Mouse (Mus musculus) CH12.LX (cell line): ENCODE data around the gene Nek2. TPM values are rescaled to one million over a fixed set of nuclear protein-coding genes. Genes with fewer than 3 reads are reported as not detected.

Experiments used
- DNase-seq: peaks from one replicate; pipeline ENCODE4 v3.0.0-alpha.2; 2013; ENCODE audit errors: extremely low read depth
- H3K27ac ChIP-seq: 2 replicates; pipeline ENCODE4 v1.5.1; 2012; ENCODE audit warnings: low read depth, mild to moderate bottlenecking, control low read depth, moderate library complexity; ENCODE audit not compliant: insufficient read depth
- H3K27me3 ChIP-seq: replicated peaks from 2 replicates; pipeline ENCODE3; 2012; ENCODE audit warnings: inconsistent platforms
- H3K36me3 ChIP-seq, 2 experiments: replicated peaks in 1 of 2; 2 replicates each; pipeline versions ENCODE3 to v1.6.1; 2012; ENCODE audit warnings: inconsistent platforms in 1 of 2, low read length in 1 of 2, mild to moderate bottlenecking in 1 of 2, mixed read lengths in 1 of 2, moderate library complexity in 1 of 2; ENCODE audit not compliant: control insufficient read depth in 1 of 2, insufficient read depth in 1 of 2
- H3K4me1 ChIP-seq, 2 experiments: 2 replicates each; pipeline ENCODE4 v1.6.1; 2012; ENCODE audit warnings: inconsistent platforms in 1 of 2, moderate library complexity in 1 of 2; ENCODE audit not compliant: insufficient read depth in 2 of 2, control insufficient read depth in 1 of 2
- H3K4me2 ChIP-seq: 2 replicates; pipeline ENCODE4 v1.6.1; 2012; ENCODE audit warnings: low read depth, mild to moderate bottlenecking, control low read depth; ENCODE audit not compliant: poor library complexity, insufficient read depth, severe bottlenecking
- H3K4me3 ChIP-seq, 3 experiments: fragments of 150-350 bp in 1 of 3; sonication (generic) in 1 of 3; replicated peaks in 1 of 3; 2 replicates each; pipeline versions ENCODE3 to v1.5.1; 2011 to 2012; ENCODE audit warnings: low read depth in 2 of 3, low read length in 2 of 3, mild to moderate bottlenecking in 2 of 3, moderate library complexity in 2 of 3, control low read depth in 1 of 3, improper control_type of control experiment in 1 of 3, inconsistent platforms in 1 of 3, mixed read lengths in 1 of 3; ENCODE audit not compliant: poor library complexity in 1 of 3
- H3K79me2 ChIP-seq: replicated peaks from 2 replicates; pipeline ENCODE4 v1.6.1; 2012; ENCODE audit warnings: mild to moderate bottlenecking, moderate library complexity; ENCODE audit not compliant: control insufficient read depth, poor library complexity, insufficient read depth, severe bottlenecking; ENCODE audit errors: extremely low read depth
- H3K9ac ChIP-seq: 2 replicates; pipeline ENCODE4 v1.6.1; 2012; ENCODE audit warnings: low read depth, mild to moderate bottlenecking, control low read depth, moderate library complexity; ENCODE audit not compliant: insufficient read depth
- H3K9me3 ChIP-seq: replicated peaks from 2 replicates; pipeline ENCODE3; 2012; ENCODE audit warnings: low read length, inconsistent platforms, mixed read lengths
- BHLHE40 ChIP-seq: IDR thresholded peaks from 2 replicates; pipeline ENCODE4 v1.6.1; 2011; ENCODE audit warnings: mild to moderate bottlenecking, low read depth, low read length, improper control_type of control experiment
- ELF1 ChIP-seq: IDR thresholded peaks from 2 replicates; pipeline ENCODE4 v1.6.1; 2014; ENCODE audit warnings: low read depth, mild to moderate bottlenecking, inconsistent platforms, low read length, improper control_type of control experiment
- EP300 ChIP-seq: IDR thresholded peaks from 2 replicates; pipeline ENCODE4 v1.6.1; 2011; ENCODE audit warnings: low read length, improper control_type of control experiment
- ETS1 ChIP-seq: conservative IDR thresholded peaks from 2 replicates; pipeline ENCODE4 v1.6.1; 2012; ENCODE audit warnings: low read depth, mild to moderate bottlenecking, inconsistent platforms, low read length, improper control_type of control experiment, moderate library complexity
- IRF4 ChIP-seq: IDR thresholded peaks from 2 replicates; pipeline ENCODE4 v1.6.1; 2014; ENCODE audit warnings: low read depth, mild to moderate bottlenecking, inconsistent platforms, low read length, improper control_type of control experiment
- JUN ChIP-seq: IDR thresholded peaks from 2 replicates; pipeline ENCODE4 v1.6.1; 2011; ENCODE audit warnings: low read depth, mild to moderate bottlenecking, low read length, improper control_type of control experiment, moderate library complexity; ENCODE audit not compliant: insufficient read depth
- MAZ ChIP-seq: IDR thresholded peaks from 2 replicates; pipeline ENCODE4 v1.6.1; 2012; ENCODE audit warnings: low read depth, mild to moderate bottlenecking, inconsistent platforms, low read length, improper control_type of control experiment, moderate library complexity
- MEF2A ChIP-seq: IDR thresholded peaks from 2 replicates; pipeline ENCODE4 v1.6.1; 2014; ENCODE audit warnings: low read depth, mild to moderate bottlenecking, inconsistent platforms, low read length, improper control_type of control experiment, borderline replicate concordance
- MXI1 ChIP-seq: IDR thresholded peaks from 2 replicates; pipeline ENCODE4 v1.6.1; 2011; ENCODE audit warnings: mild to moderate bottlenecking, low read depth, low read length, improper control_type of control experiment
- MYC ChIP-seq: IDR thresholded peaks from 2 replicates; pipeline ENCODE4 v1.6.1; 2011; ENCODE audit warnings: low read depth, mild to moderate bottlenecking, improper control_type of control experiment, low read length
- NELFE ChIP-seq: IDR thresholded peaks from 2 replicates; pipeline ENCODE4 v1.6.1; 2011; ENCODE audit warnings: low read depth, low read length, improper control_type of control experiment
- NRF1 ChIP-seq: IDR thresholded peaks from 2 replicates; pipeline ENCODE4 v1.6.1; 2014; ENCODE audit warnings: low read depth, mild to moderate bottlenecking, inconsistent platforms, low read length, improper control_type of control experiment, moderate library complexity
- POLR2A ChIP-seq: IDR thresholded peaks from 2 replicates; pipeline ENCODE4 v1.6.1; 2011; ENCODE audit warnings: low read depth, mild to moderate bottlenecking, improper control_type of control experiment, low read length
- SIN3A ChIP-seq: IDR thresholded peaks from 2 replicates; pipeline ENCODE4 v1.6.1; 2012; ENCODE audit warnings: low read length, improper control_type of control experiment, inconsistent platforms
- USF2 ChIP-seq: conservative IDR thresholded peaks from 2 replicates; pipeline ENCODE4 v1.6.1; 2011; ENCODE audit warnings: low read depth, low read length, improper control_type of control experiment
- ZNF384 ChIP-seq: IDR thresholded peaks from 2 replicates; pipeline ENCODE4 v1.6.1; 2012; ENCODE audit warnings: low read depth, low read length, improper control_type of control experiment, inconsistent platforms
- dilution Hi-C: fragments of 300-500 bp; cut with MboI; formaldehyde crosslinking; loops from 2 replicates; pipeline ENCODE4 v1.14.3; 2020; ENCODE audit warnings: low sequenced_read_pairs; ENCODE audit not compliant: extremely low pct_unique_long_range_greater_than_20kb, extremely low pct_ligation_motif_present
- in situ Hi-C: fragments of 300-500 bp; cut with MboI; formaldehyde crosslinking; loops from 3 replicates; pipeline ENCODE4 v1.14.3; 2019; ENCODE audit warnings: low sequenced_read_pairs, low pct_ligation_motif_present, low pct_unique_long_range_greater_than_20kb, mixed read lengths
- polyA plus RNA-seq: library from polyadenylated mRNA; unstranded; fragments of >175 nt; gene quantifications from 2 replicates; pipeline ENCODE4 v1.2.1, GENCODE M21; 2012; ENCODE audit warnings: low read depth; ENCODE audit not compliant: insufficient read length
- total RNA-seq, 2 experiments: library from RNA; depleted of rRNA; stranded (reverse); fragments of 300-350 nt in 1 of 2; fragments of >200 nt in 1 of 2; gene quantifications; 2 replicates each; pipeline ENCODE4 v1.2.3; 2012 to 2014

Gene Nek2
- total and polyA plus RNA-seq, 3 experiments, result 41.3 to 68.8 (median 51.2) TPM

- dilution Hi-C loops (no loop called here), in situ Hi-C loops (loop anchor here (25.0 kb wide), 2 partner anchors 481 to 706 kb away; partner anchors contain the start of gene Tmem206)
- no peak overlapping the region for H3K27ac ChIP-seq
- no peaks in the 10 kb centered on the region for H3K9me3 ChIP-seq
- no peak overlapping the region for H3K4me3 ChIP-seq
- H3K79me2 ChIP-seq, result 0 out of 2 replicates have a peak, but pooled peaks cover 4% of the 10 kb centered on the region
- peaks cover 2 to 9% of the 10 kb centered on the region in 2 experiments for H3K36me3 ChIP-seq
- H3K9ac ChIP-seq, result no peak overlapping the region
- TF ChIP-seq JUN (no peak), SIN3A (no peak), NELFE (0 out of 2 replicates have a peak, but pooled peaks have one; percentile 1), MEF2A (0 out of 2 replicates have a peak, but pooled peaks have one; percentile 1), MAZ (no peak), MYC (no peak), ZNF384 (no peak), MXI1 (no peak)
- no peaks in the 10 kb centered on the region for H3K27me3 ChIP-seq
- peaks cover 25 to 73% of the 10 kb centered on the region in 2 experiments for H3K4me1 ChIP-seq
- H3K4me2 ChIP-seq, result peak overlapping the region; percentile 53; the same call in 1 of the 2 replicates
- DNase-seq, result no peak
Observed at GRCm38 (mm10) chr1:191818145-191818631, 3.1 kb upstream of the Nek2 start.

- DNase-seq, result peak; percentile 40
- dilution Hi-C loops, result no loop called here
Observed at GRCm38 (mm10) chr1:191819026-191819425, 2.2 kb upstream of the Nek2 start.

More at GRCm38 (mm10) chr1:191819026-191819425, 2.2 kb upstream of the Nek2 start:
- H3K4me1 ChIP-seq, result peaks cover 24 to 72% of the 10 kb centered on the region in 2 experiments
- no peaks in the 10 kb centered on the region for H3K27me3 ChIP-seq
- no peak overlapping the region for H3K4me3 ChIP-seq
- peaks cover 7 to 17% of the 10 kb centered on the region in 2 experiments for H3K36me3 ChIP-seq
- TF ChIP-seq MXI1 (no peak), NRF1 (no peak), MEF2A (peak; percentile 60; the same call in 1 of the 2 replicates), IRF4 (peak; percentile 20; the same call in 1 of the 2 replicates), BHLHE40 (0 out of 2 replicates have a peak, but pooled peaks have one; percentile 29), ELF1 (0 out of 2 replicates have a peak, but pooled peaks have one; percentile 25), EP300 (peak; percentile 50), USF2 (no peak), POLR2A (no peak), ZNF384 (peak; percentile 17; the same call in 1 of the 2 replicates), ETS1 (peak; percentile 30; the same call in 1 of the 2 replicates)
- H3K9ac ChIP-seq, result no peak overlapping the region
- H3K9me3 ChIP-seq, result no peaks in the 10 kb centered on the region
- 0 out of 2 replicates have a peak, but pooled peaks cover 4% of the 10 kb centered on the region for H3K79me2 ChIP-seq
- no peak overlapping the region; the same call in 1 of the 2 replicates for H3K27ac ChIP-seq
- in situ Hi-C loops, result loop anchor here (25.0 kb wide), 2 partner anchors 482 to 707 kb away; partner anchors contain the start of gene Tmem206
- peak overlapping the region; percentile 69; the same call in 1 of the 2 replicates for H3K4me2 ChIP-seq
